Mouse (Mus musculus) adrenal gland, adult 2 months (tissue): ENCODE measurements around the gene Zfp384. TPM values are rescaled to one million over a fixed set of nuclear protein-coding genes. Genes with fewer than 3 reads are reported as not detected.
"Not testable (repeated sequence)": the region's sequence is repeated elsewhere in the genome, so short reads cannot be mapped to it uniquely, and the experiment has no call there.

Experiments
- DNase-seq: peaks from one replicate; pipeline ENCODE4 v3.0.0; 2021
- polyA plus RNA-seq: library from polyadenylated mRNA; depleted of rRNA; stranded (reverse); fragments of >200 nt; gene quantifications from 2 replicates; pipeline ENCODE4 v1.2.3, GENCODE M21; 2012
- total RNA-seq, 2 experiments: library from RNA; stranded (reverse); gene quantifications; 2 replicates each; pipeline ENCODE4 v1.2.3; 2021

Zfp384 gene
- total and polyA plus RNA-seq, 3 experiments = 38.5 to 70.6 (median 56.9) TPM

GRCm38 (mm10) chr6:125017682-125018081 lies 8.7 kb downstream of the Zfp384 start:
- DNase-seq = no peak

GRCm38 (mm10) chr6:125030532-125030931 lies 21.6 kb downstream of the Zfp384 start:
- peak; percentile 37 for DNase-seq

- no peak for DNase-seq
These were observed 22.7 kb downstream of the Zfp384 start for GRCm38 (mm10) chr6:125031604-125032003.

- DNase-seq = no peak
These were observed 29.7 kb downstream of the Zfp384 start for GRCm38 (mm10) chr6:125038666-125039065.

GRCm38 (mm10) chr6:125039131-125039530 lies 30.2 kb downstream of the Zfp384 start:
- DNase-seq = no peak

- DNase-seq = peak; percentile 91
These were observed 30.7 kb downstream of the Zfp384 start, which contains the start of gene Ing4 for GRCm38 (mm10) chr6:125039533-125040153. Gene Ing4 (plus strand): TSS chr6:125039760.

- no peak for DNase-seq
These were observed 31.3 kb downstream of the Zfp384 start for GRCm38 (mm10) chr6:125040221-125040620.

- DNase-seq = peak; percentile 41
These were observed 32.1 kb downstream of the Zfp384 start for GRCm38 (mm10) chr6:125041047-125041446.

GRCm38 (mm10) chr6:125042081-125042480 lies 33.1 kb downstream of the Zfp384 start:
- DNase-seq = no peak

GRCm38 (mm10) chr6:125046691-125047090 lies 37.7 kb downstream of the Zfp384 start:
- peak; percentile 74 for DNase-seq

GRCm38 (mm10) chr6:125049678-125050077 lies 40.7 kb downstream of the Zfp384 start, which contains the start of gene Acrbp:
Gene Acrbp (plus strand): TSS chr6:125049689.
- no peak for DNase-seq

GRCm38 (mm10) chr6:125051237-125051636 lies 42.3 kb downstream of the Zfp384 start:
- DNase-seq = no peak

- DNase-seq = no peak
These were observed 52.5 kb downstream of the Zfp384 start for GRCm38 (mm10) chr6:125061493-125061892.

- no peak for DNase-seq
These were observed 53.6 kb downstream of the Zfp384 start for GRCm38 (mm10) chr6:125062511-125062910.

GRCm38 (mm10) chr6:125063906-125064305 lies 55.0 kb downstream of the Zfp384 start:
- DNase-seq = no peak

GRCm38 (mm10) chr6:125065223-125065622 lies 56.3 kb downstream of the Zfp384 start:
- DNase-seq = not testable (repeated sequence)

- no peak for DNase-seq
These were observed 58.6 kb downstream of the Zfp384 start, which contains the start of gene Lpar5 for GRCm38 (mm10) chr6:125067571-125067995. Gene Lpar5 (plus strand): TSS chr6:125067920.

GRCm38 (mm10) chr6:125071170-125071895 lies 62.4 kb downstream of the Zfp384 start:
- no peak for DNase-seq

- DNase-seq = peak; percentile 36
These were observed 62.9 kb downstream of the Zfp384 start for GRCm38 (mm10) chr6:125071896-125072279.

GRCm38 (mm10) chr6:125073825-125074224 lies 64.9 kb downstream of the Zfp384 start:
- DNase-seq = no peak

- DNase-seq = no peak
These were observed 72.4 kb downstream of the Zfp384 start for GRCm38 (mm10) chr6:125081394-125081793.

- peak; percentile 94 for DNase-seq
These were observed 73.0 kb downstream of the Zfp384 start for GRCm38 (mm10) chr6:125081797-125082560.
